Mouse (Mus musculus) c-Kit-positive CD71-positive TER-119-positive erythroid progenitor cells, embryonic 14.5 days (primary cell): ENCODE measurements around the gene Atxn2l.

ENCODE experiments used
- DNase-seq: peaks from one replicate; pipeline ENCODE4 v3.0.0-alpha.2; 2013; ENCODE audit warnings: low spot score

Gene Atxn2l

GRCm38 (mm10) chr7:126463004-126463403, 40.2 kb downstream of the Atxn2l start, which contains the start of gene Atp2a1:
Gene Atp2a1 (minus strand): TSS chr7:126463108.
- no peak for DNase-seq

- no peak for DNase-seq
These were observed 41.6 kb downstream of the Atxn2l start for GRCm38 (mm10) chr7:126461626-126462025.

GRCm38 (mm10) chr7:126460623-126461399, 42.4 kb downstream of the Atxn2l start:
- DNase-seq: no peak

GRCm38 (mm10) chr7:126458844-126459618, 44.2 kb downstream of the Atxn2l start:
- no peak for DNase-seq

- DNase-seq: no peak
These were observed 45.0 kb downstream of the Atxn2l start for GRCm38 (mm10) chr7:126458225-126458624.

- DNase-seq: no peak
These were observed 46.6 kb downstream of the Atxn2l start for GRCm38 (mm10) chr7:126456382-126457266.

- no peak for DNase-seq
These were observed 48.0 kb downstream of the Atxn2l start for GRCm38 (mm10) chr7:126455242-126455641.

GRCm38 (mm10) chr7:126453861-126454260, 49.4 kb downstream of the Atxn2l start:
- DNase-seq: no peak

- no peak for DNase-seq
These were observed 51.0 kb downstream of the Atxn2l start for GRCm38 (mm10) chr7:126452244-126452643.

GRCm38 (mm10) chr7:126450641-126451040, 52.6 kb downstream of the Atxn2l start:
- no peak for DNase-seq

- no peak for DNase-seq
These were observed 53.2 kb downstream of the Atxn2l start for GRCm38 (mm10) chr7:126449991-126450390.

GRCm38 (mm10) chr7:126448481-126448880, 54.8 kb downstream of the Atxn2l start:
- DNase-seq: no peak

GRCm38 (mm10) chr7:126446217-126446616, 57.0 kb downstream of the Atxn2l start:
- no peak for DNase-seq

- no peak for DNase-seq
These were observed 58.0 kb downstream of the Atxn2l start for GRCm38 (mm10) chr7:126445104-126445815.

- no peak for DNase-seq
These were observed 58.7 kb downstream of the Atxn2l start for GRCm38 (mm10) chr7:126444536-126444935.

GRCm38 (mm10) chr7:126443997-126444396, 59.2 kb downstream of the Atxn2l start:
- DNase-seq: no peak
